Mouse (Mus musculus): Measurements from ENCODE around the gene Olfr488. TPM values are rescaled to one million over a fixed set of nuclear protein-coding genes. Genes with fewer than 3 reads are reported as not detected.
"Not testable (repeated sequence)": the region's sequence is repeated elsewhere in the genome, so short reads cannot be mapped to it uniquely, and the experiment has no call there.

Olfr488 gene
- not detected in 2 replicates for polyA plus RNA-seq (2016; fragmentation: Nextera tagmentation; extraction: Ambion mirVana)

GRCm38 (mm10) chr7:108258247-108258646 is at the start of gene Olfr488:
Gene Olfr488, minus strand, starts transcription at chr7:108258347.
- Histone ChIP-seq H3K4me1 (no peaks in the 10 kb centered on the region), H3K27ac (replicated peaks) (no peak within 1 kb of the TSS), H3K9me3 (no peaks in the 10 kb centered on the region), H3K36me3 (replicated peaks) (no peaks in the 10 kb centered on the region), H3K27me3 (replicated peaks; ENCODE audit: low read depth, poor library complexity, severe bottlenecking) (no peaks in the 10 kb centered on the region), H3K4me3 (no peak within 1 kb of the TSS)
- no peak for DNase-seq (ENCODE audit: low spot score)

- Histone ChIP-seq H3K4me3 (no peak within 1 kb of the TSS), H3K27me3 (replicated peaks; ENCODE audit: low read depth, poor library complexity, severe bottlenecking) (no peaks in the 10 kb centered on the region), H3K27ac (replicated peaks) (no peak within 1 kb of the TSS), H3K4me1 (no peaks in the 10 kb centered on the region), H3K9me3 (no peaks in the 10 kb centered on the region), H3K36me3 (replicated peaks) (no peaks in the 10 kb centered on the region)
- DNase-seq (ENCODE audit: low spot score): no peak
These were observed 30.7 kb upstream of the Olfr488 start, which contains the start of gene Olfr490 for GRCm38 (mm10) chr7:108288834-108289233. Gene Olfr490, minus strand, starts transcription at chr7:108288934.

GRCm38 (mm10) chr7:108233551-108233950 is 24.6 kb downstream of the Olfr488 start:
- no peaks in the 10 kb centered on the region for H3K36me3 ChIP-seq (replicated peaks)
- H3K4me1 ChIP-seq: no peaks in the 10 kb centered on the region
- 81% methylated on average over 3 of the region's 3 CpGs for WGBS
- H3K9me3 ChIP-seq: no peaks in the 10 kb centered on the region
- no peak overlapping the region for H3K4me3 ChIP-seq
- no peak for DNase-seq (ENCODE audit: low spot score)
- no peaks in the 10 kb centered on the region for H3K27me3 ChIP-seq (replicated peaks; ENCODE audit: low read depth, poor library complexity, severe bottlenecking)
- H3K27ac ChIP-seq (replicated peaks): no peak overlapping the region

- H3K27ac ChIP-seq (replicated peaks); H3K36me3 ChIP-seq (replicated peaks); H3K4me3 ChIP-seq; H3K27me3 ChIP-seq (replicated peaks; ENCODE audit: low read depth, poor library complexity, severe bottlenecking); H3K9me3 ChIP-seq; H3K4me1 ChIP-seq; DNase-seq (ENCODE audit: low spot score): not testable (repeated sequence)
These were observed 43.6 kb downstream of the Olfr488 start, which contains the start of gene Olfr487 for GRCm38 (mm10) chr7:108214536-108214935. Gene Olfr487, minus strand, starts transcription at chr7:108214636.

Other genes with a start within 250 kb of the Olfr488 start
- gene Olfr478, start 224.4 kb downstream of the Olfr488 start, polyA plus RNA-seq (2016; fragmentation: Nextera tagmentation; extraction: Ambion mirVana): not detected in 2 replicates
- not detected in 2 replicates for gene Olfr479, start 207.7 kb downstream of the Olfr488 start, polyA plus RNA-seq (2016; fragmentation: Nextera tagmentation; extraction: Ambion mirVana)
- not detected in 2 replicates for gene Olfr480, start 191.0 kb downstream of the Olfr488 start, polyA plus RNA-seq (2016; fragmentation: Nextera tagmentation; extraction: Ambion mirVana)
- not detected in 2 replicates for gene Olfr481, start 178.5 kb downstream of the Olfr488 start, polyA plus RNA-seq (2016; fragmentation: Nextera tagmentation; extraction: Ambion mirVana)
- 0.06 TPM in 1 of 2 replicates, not detected in the other for gene Olfr482, start 160.8 kb downstream of the Olfr488 start, polyA plus RNA-seq (2016; fragmentation: Nextera tagmentation; extraction: Ambion mirVana)
- gene Olfr483, start 157.5 kb downstream of the Olfr488 start, polyA plus RNA-seq (2016; fragmentation: Nextera tagmentation; extraction: Ambion mirVana): not detected in 2 replicates
- gene Olfr484, start 130.9 kb downstream of the Olfr488 start, polyA plus RNA-seq (2016; fragmentation: Nextera tagmentation; extraction: Ambion mirVana): not detected in 2 replicates
- gene Olfr485, start 98.5 kb downstream of the Olfr488 start, polyA plus RNA-seq (2016; fragmentation: Nextera tagmentation; extraction: Ambion mirVana): not detected in 2 replicates
- gene Olfr486, start 85.6 kb downstream of the Olfr488 start, polyA plus RNA-seq (2016; fragmentation: Nextera tagmentation; extraction: Ambion mirVana): not detected in 2 replicates
- gene Olfr487, start 43.7 kb downstream of the Olfr488 start, polyA plus RNA-seq (2016; fragmentation: Nextera tagmentation; extraction: Ambion mirVana): not detected in 2 replicates
- gene Olfr490, start 30.6 kb upstream of the Olfr488 start, polyA plus RNA-seq (2016; fragmentation: Nextera tagmentation; extraction: Ambion mirVana): not detected in 2 replicates
- not detected in 2 replicates for gene Olfr491, start 55.1 kb upstream of the Olfr488 start, polyA plus RNA-seq (2016; fragmentation: Nextera tagmentation; extraction: Ambion mirVana)
- not detected in 2 replicates for gene Olfr492, start 65.3 kb upstream of the Olfr488 start, polyA plus RNA-seq (2016; fragmentation: Nextera tagmentation; extraction: Ambion mirVana)
- not detected in 2 replicates for gene Olfr493, start 88.6 kb upstream of the Olfr488 start, polyA plus RNA-seq (2016; fragmentation: Nextera tagmentation; extraction: Ambion mirVana)
- not detected in 2 replicates for gene Olfr494, start 107.0 kb upstream of the Olfr488 start, polyA plus RNA-seq (2016; fragmentation: Nextera tagmentation; extraction: Ambion mirVana)
- not detected in 2 replicates for gene Olfr495, start 134.8 kb upstream of the Olfr488 start, polyA plus RNA-seq (2016; fragmentation: Nextera tagmentation; extraction: Ambion mirVana)
- not detected in 2 replicates for gene Olfr497, start 162.1 kb upstream of the Olfr488 start, polyA plus RNA-seq (2016; fragmentation: Nextera tagmentation; extraction: Ambion mirVana)
- gene Olfr498, start 207.0 kb upstream of the Olfr488 start, polyA plus RNA-seq (2016; fragmentation: Nextera tagmentation; extraction: Ambion mirVana): not detected in 2 replicates

Measured in embryonic facial prominence, embryonic 10.5 days (tissue).